Mouse (Mus musculus) lung, postnatal 10 days (tissue): ENCODE measurements at regions not wholly inside any gene's neighbourhood (a gene's known extent, or its start where the extent isn't known, plus 50 kb on each side); places are given as distances from the start of the nearest gene placed in this dataset.
A peak's percentile ranks its signal among the peaks of the same experiment; 100 is the strongest.
"Not testable (repeated sequence)": the region's sequence is repeated elsewhere in the genome, so short reads cannot be mapped to it uniquely, and the experiment has no call there.

Experiments used
- DNase-seq: peaks from one replicate; pipeline ENCODE4 v3.0.0; 2021

DNA sequence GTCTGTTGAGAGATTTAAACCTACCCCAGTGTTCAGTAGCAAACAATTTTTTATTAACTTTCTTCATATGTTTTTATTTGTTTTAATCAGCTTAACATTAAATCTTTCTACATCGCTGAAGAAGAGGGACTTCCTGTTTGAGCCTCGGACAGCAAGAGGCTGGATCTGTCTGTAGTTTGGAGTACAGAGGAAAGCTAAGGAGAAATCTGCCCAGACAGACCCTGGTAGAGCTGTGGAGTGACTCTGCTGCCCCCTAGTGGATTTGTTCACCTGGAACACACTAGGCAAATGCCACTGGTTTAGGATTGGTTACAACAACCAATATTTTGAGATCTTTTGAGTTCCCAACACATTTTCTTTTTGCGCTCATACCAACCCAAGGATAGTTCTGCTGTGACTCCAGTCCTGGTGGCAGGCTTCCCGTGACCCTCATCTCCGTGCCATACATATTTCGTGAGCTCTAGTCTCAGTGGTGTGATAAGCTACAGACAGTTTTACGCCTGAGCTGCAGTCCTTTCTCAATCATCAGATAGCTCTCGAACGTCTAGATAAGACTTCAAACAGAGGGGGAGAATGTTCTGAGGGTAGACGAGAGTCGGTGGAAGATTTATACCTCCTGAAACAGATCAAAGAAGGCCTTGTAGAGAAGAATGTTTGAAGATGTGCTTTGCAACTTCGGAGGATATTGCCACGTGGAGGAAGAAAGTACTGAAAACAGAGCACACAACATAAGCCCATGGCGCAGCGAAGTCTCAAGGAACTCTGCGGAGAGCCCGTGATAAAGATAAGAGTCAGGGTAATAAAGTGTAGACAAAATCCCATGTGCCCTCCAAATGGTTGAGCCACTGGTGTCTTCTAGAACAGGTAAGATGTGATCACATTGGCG lies 119.0 kb upstream of the Nabp1 start:
- DNase-seq: peak; percentile 91

DNA sequence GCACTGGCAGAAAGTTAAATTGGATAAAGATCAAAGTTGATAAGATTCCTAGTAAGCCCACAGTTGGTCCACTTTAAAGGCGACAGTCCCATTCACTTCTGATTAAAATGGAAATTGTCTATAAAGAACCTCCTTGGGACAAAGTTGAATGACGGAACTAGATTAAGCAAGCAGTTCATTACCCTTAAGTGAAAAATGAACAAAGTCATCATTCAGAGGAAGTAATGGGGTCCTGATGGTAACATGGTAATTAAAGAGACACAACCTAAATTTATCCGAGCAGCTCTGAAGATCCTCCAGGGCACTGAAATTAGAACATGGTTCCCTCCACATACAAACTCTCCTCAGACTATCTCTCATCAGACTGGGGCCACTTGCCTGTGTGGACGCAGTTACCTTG lies 116.4 kb upstream of the Nabp1 start:
- no peak for DNase-seq

DNA sequence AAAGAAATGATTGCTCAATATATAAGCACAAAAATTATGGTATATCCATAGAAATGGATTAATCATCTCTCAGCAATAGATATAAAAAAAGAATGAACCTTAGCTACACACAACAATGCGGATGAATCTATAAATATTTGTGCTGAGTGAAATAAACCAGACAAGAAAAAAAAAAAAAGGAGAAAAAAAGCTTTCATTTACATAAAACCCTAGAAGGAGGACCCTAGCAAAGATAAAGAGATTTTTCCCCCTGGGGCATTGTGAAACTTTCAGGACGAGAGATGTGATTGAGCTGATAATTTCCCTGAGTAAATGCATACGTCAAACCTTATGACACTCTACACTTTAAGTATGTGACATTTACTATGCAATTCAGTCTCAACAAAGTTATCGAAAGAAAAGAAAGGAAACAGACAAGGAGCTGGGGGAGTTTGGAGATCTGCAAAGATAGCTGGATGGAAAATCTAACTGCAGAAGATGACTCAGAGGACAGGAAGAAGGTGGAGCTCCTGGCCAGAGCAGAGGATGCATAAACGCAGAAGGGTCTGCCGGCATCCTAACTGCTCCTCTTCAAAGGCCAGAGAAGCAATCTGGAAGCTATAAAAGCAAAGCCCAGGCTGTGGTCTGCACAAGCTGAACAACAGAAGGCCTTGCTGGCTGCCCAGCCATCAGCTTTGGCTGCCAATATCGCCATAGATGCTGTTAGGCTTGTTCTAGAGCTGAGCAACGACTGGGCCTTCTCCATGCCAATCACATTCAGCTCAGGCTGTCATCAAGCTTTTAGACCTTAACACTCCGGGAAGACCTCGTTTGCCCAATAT lies 115.6 kb upstream of the Nabp1 start:
- DNase-seq: no peak

DNA sequence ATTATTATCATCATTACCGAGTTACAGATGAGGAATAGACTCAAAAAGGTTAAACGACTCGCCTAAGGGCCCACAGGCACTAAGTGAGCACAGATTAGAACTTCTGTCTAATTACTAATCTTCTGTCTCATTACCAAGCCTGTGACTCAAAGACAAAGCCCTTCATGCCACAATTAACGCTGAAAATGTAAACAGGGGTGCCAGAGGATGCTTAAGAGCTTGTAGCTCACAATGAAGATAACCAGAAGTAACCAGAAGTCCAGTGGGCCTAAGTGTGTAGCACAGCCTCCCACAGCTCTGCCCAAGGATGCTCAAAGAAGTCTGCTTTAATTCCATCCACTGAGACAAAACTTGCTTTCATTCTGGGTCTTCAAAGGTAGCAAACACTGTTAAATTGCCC lies 113.7 kb upstream of the Nabp1 start:
- no peak for DNase-seq

DNA sequence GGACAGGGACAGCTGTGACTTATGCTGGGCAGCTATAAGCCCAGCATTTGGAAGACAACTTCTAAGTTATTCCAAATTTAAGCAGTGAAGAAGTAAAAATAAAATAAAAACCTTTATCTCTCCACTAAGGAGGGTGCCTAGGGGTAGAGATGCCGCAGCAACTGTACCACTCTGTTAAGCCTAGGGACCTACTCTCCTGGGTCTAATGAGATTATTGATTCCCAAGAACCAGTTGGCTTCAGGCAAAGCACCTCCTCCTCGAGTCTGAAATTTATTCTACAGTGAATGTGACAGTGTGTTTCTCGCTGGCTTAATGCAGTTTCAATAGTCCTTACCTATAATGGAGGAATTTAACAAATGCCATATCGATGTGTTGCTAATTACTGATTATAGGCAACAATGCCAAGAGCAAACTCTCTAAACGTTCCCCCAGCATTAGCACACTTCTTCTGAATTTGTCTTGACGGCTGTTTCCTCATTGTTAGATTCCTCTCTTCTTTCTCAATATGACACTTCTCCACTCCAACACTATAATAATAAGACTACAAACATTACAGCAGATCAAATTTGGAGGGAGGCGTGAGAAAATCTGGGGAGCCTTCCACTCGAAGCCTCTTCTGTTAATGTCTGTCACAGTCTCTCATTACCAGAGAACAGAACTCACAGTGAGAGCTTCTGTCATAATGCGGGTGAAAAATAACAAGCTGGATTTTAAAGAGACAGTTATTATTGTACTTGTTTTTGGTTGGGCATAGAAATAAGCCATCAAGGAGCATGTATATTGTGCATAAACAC lies 112.6 kb upstream of the Nabp1 start:
- DNase-seq: no peak

DNA sequence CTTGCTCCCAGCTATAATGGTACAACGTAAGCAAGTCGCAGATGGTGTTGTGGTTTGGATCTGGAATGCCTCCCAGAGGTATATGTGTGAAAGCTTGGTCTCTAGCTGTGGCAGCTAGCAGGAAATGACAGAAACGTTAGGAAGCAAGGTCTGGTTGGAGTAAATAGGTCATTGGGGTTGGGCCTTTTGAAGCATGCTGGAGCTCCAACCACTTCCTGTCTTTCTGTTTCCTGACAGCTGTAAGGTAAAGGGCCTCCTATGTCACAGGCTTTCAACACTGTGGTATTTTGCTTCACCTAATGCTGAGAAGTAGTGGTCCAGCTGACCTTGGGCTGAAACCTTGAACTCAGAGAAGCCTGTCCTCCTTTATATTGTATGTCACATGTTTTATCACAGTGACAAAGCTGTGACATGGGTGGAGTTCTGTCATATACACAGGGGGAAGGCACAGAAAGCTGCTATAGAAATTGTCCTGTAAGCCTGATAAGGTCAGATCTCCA lies 106.8 kb upstream of the Nabp1 start:
- peak; percentile 14 for DNase-seq

DNA sequence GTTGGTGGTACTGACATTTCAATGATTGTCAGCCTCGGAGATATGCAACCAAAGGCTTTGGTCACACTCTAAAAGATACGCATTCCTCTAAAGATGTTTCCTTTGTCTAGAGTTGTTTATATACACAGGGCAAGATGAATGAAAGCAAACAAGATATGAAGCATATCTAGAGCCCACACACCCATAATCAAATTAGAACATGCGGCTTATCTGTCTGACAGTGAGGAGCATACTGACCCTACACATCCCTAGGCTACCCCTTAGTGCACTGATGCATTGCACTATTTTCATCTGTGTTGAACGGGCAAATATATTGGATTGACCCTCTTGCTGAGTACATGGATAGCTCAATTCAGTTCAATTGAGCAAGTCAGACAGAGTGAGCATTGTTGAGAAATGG lies 105.6 kb upstream of the Nabp1 start:
- no peak for DNase-seq

DNA sequence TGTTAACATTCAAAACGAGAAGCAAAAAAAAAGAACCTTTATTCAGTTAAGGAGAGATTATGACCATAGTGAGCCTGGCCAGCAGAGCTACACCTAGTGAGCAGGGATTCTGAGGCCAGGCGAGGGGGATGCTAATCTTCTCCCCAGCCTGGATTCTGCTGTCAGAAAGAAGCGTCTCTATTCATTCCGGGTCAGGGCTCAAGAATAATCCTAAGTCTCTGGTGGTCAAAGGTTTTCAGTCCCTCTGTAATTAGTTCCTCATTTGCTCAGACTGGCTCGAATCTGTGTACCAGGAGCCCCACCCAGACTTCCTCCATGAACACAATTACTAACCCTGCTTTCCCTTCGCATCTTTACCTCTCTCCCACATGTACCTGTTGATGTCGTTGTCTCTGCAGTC lies 101.8 kb upstream of the Nabp1 start:
- DNase-seq: no peak

DNA sequence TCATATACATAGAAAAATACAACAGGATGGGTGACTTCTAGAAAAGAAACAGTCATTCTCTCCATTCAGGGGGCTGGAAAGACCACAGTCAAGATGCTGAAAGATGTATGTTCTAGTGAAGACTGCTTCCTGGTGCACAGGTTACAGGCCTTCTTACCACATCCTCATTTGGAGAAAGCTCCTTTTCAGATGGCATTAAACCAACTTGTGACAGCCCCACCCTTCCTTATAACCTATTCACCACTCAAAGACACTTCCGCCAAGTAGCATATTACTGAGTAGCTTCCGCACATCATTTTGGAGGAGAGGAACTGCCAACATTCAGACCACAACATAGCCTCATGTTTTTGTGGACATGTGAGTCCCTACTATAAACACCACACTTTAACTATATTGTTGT lies 99.5 kb upstream of the Nabp1 start:
- no peak for DNase-seq

DNA sequence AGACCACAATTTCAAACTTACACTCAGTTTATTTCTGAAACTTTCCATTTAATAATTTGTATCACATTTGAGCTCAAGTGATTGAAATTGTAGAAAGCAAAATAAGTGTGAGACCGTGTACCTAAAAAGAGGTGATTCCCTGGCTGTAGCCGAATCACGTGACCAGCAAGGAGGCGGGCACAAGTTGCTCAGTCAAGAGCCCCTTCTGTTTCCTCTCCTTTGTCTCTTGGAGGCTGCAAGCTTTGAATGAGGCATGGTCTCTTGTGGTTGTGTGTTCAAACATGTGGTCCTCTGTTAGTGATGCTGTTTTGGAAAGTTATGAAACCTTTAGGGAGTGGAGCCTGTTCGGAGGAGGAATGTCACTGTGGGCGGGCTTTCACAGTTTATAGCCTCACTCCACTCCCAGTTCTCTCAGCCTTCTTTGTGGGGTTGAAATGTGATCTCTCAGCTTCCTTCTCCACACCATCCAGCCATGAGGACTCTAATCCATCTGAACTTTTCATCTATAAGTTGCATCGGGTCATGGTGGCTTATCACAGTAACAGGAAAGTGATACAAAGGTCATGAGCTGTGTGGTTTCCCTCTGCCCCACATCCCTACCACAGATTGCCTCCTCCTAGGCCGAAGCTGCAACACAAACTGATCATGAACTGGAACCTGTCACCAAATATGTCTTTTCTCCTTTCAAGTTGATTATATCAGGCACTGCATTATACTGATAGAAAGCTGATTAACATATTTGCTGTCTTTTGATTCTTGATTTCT lies 94.3 kb upstream of the Nabp1 start:
- DNase-seq: no peak

DNA sequence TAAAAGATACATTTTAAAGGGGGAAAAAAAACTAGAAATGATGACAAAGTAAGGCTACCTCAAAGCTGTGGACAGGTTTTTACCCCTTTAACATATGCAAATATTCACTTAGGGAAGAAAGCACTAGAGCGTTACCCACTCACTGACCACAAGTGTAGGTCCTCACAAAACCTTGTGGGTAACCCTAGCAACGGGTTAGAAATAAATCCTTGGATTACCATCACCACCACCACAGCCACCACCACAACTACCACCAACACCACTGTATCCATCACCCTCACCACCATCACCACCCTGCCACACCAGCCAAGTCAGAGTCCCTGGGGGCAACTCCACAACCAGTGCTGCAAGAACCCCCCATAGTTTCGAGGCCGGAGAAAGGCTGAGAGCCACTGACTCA lies 91.4 kb upstream of the Nabp1 start:
- DNase-seq: no peak

DNA sequence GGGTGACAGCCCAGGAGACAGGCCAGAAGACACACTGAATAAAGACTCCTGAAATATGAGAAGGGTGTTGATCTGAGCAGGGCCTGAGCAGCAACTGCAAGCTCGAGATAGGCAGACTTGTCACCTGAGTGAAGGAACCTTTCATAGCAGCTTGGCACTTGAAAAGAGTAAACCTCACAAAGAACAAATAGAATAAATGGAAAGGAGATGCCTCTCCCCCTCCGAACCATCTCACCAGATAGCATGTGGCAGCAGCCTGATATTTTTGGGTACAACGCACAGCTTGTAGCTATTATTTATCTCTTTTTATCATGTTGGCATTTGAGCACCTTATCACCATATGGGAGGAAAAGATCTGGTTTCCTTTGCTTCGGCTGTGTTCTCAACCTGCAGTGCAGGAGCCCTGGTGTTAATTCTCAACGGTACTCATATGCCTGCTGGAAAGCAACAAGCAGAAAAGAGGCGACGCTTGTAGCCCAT lies 88.0 kb upstream of the Nabp1 start:
- DNase-seq: no peak

DNA sequence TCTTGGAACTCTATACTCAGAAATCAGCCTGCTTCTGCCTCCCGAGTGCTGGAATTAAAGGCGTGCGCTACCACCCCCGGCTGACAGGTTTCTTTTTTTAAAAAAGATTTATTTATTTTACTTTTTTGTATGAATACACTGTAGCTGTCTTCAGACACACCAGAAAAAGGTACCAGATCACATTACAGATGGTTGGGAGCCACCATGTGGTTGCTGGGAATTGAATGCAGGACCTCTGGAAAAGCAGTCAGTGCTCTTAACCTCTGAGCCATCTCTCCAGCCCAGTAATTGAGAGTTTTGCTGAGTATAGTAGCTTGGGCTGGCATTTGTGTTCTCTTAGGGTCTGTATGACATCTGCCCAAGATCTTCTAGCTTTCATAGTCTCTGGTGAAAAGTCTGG lies 78.4 kb upstream of the Nabp1 start:
- not testable (repeated sequence) for DNase-seq

DNA sequence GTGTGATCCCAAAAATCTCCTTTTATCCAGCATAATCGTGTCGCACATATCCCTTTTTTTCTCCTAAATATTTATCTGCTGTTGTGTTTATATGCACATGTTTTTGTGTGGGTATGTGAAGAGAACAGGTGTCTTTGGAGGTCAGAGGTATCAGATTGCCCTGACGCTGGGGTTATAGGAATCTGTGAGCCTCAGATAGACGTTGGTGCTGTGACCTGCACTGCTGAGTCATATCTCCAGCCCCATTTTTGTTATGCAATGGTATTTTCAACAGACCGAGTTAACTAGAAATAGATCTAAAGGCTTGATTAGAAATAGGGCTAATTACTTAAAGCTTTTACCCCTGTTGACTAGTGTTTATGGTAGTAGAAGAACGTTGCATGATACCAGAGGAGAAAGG lies 75.5 kb upstream of the Nabp1 start:
- no peak for DNase-seq

DNA sequence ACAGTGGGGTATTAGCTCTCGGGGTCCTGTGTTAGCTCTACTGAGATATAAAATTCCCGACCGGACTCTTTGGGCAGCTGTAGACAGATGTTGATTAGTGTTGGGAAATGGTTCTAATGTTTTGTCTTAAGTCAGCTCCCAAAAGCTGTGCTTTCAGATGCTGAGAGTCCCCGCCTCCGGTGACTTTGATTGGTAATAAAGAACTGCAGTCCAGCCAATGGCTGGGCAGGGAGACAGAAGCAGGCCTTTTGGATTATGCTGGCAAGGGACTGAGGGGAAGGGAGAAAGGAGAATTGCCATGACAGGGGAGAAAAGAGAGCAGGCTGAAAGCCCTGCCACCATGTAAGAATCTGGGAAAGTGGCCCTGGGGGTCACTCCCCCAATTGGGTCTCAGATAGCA lies 73.4 kb upstream of the Nabp1 start:
- peak; percentile 19 for DNase-seq

DNA sequence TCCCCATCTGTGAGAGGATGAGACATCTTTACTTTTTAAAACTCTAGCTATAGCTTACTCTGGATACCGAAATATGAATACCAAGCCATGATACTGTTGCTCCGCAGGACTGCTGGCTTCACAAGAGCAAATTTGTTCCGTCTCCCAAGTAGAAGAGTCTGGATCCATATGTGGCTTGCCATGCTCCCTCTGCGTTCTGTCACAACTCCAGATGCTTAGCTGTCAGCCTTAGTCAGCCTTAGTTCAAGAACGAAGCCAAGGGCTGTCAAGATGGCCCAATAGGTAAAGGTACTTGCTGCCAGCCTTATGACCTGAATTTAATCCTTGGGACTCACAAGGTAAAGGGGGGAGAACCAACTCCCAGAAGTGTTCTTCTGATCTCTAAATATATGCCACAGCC lies 64.6 kb upstream of the Nabp1 start:
- no peak for DNase-seq

DNA sequence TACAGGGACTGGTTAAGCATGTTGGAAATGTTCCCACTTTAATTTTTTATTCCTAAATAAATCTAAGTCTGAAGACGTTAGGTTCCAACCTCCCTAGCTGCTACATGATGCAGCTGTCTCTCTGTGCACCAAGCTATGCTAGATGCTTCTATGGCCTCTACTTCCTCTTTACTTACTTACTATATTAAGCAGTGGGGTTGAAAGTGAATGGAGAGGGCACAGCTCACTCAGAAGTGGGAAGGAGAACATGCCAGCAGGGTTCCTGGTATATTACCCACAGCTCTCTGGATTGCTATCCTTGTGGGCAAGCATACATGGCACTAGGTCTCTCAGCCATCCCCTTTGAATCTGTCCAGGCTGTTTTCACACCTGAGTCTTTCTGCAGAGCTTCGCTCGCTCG lies 61.4 kb upstream of the Nabp1 start:
- DNase-seq: no peak

DNA sequence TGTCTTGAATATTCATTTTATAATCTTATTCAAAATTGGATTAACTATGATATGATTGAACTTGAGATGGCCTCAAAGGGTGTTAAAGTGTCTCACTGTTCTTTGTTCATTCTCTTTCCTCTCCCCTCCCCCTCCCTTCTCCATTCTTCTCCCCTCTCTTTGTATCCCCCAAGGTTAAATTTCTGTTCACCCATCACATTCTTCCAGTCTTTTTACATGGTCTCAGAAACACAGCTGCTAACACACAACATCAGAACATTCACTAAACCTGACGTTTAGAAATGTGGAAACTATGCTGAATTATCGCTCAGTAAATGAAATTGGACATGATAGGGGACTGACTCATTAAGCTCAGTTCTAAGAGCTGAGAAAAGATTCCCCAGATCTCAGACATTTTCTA lies 60.6 kb upstream of the Nabp1 start:
- DNase-seq: no peak

DNA sequence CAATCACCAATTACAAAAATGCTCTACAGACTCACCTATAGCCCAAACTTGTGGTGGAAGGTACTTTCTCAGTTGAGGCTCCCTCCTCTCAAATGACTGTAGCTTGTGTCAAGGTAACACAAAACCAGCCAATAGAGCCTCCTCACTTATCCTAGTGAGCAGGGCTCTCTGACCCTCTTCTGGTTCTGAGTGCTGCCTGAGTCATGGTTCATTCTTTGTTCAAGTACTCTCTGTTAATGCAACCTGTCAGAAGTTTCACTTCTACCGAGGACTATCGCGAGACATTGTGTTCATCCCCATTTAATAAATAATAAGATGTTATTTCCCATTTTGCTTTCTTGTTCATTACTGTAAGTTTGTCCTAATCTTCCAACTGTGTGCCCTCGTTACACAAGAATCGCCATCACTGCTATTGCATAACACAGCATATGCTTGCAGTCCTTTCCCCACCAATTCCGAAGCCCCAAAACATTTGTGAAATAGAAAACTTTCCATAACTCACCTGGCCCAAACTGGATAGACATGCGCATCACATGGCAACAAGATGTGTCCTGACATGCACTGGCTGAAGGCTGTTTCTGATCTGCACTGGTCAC lies 59.6 kb upstream of the Nabp1 start:
- no peak for DNase-seq

DNA sequence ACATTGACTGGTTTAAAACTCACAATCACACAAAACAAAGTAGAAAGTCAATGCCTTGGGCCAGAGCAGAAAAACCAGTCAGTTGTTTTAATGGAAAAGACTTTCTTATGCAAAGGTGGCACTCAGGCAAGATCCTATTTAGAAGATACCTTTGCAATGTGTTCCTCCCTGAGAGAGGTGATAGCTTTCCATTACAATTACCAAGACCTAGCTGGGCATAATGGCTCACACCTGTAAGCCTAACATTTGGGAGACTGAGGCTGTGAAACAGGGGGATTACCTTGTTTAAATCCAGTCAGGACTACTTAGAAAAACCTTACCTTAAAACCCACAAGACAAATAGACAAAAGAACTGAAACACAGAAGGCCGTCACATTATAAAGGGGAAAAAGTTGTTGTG lies 57.9 kb upstream of the Nabp1 start:
- no peak for DNase-seq

DNA sequence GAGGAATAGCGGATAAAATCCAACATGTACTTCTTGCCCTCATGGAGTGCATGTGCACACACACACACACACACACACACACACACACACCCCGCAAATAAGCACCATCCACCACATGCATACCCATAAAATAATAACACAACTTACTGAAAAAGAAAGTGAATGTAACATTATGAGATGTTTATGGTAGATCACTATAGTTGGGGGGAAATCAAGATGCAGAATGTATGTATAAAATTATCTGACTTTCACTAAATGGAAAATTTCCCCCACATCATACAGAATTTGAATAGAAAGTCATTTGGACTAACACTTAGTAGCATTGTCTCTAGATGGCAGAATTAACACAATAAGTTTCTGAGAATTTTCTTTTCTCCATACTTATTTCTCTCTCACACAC lies 57.2 kb upstream of the Nabp1 start:
- DNase-seq: no peak

DNA sequence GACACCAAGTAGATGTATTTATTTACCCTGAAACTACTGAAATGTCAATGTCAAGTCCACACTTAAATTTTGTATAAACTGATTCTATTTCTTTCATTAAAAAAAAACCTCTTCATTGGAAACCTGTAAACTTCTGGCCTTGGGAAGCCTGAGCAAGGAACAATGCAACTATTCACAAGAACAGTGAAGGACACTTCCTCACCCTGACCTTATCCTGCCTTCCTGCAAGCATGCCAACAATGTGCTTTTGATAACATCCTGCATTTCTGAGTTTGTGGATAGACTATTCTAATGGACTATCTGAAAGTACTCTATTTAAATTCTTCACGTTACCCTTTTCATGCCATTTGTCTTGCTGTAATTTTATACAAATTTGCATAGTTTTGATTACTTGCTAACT lies 53.1 kb upstream of the Nabp1 start:
- DNase-seq: no peak
